Comparison of ENCODE assay signal across 15 mouse cellular contexts in genomic region chr19:24218291-24218690, GRCm38 (mm10). TPM values are rescaled to one million over a fixed set of nuclear protein-coding genes. Genes with fewer than 3 reads are reported as not detected.
DNase-seq lines count a peak whose midpoint lies in the region; ATAC-seq and TF ChIP-seq lines count a peak whose summit lies in the region.
"Had no signal": no experiment of that assay in that cellular context is flagged by ENCODE, and none has a peak within 500 bp of the region (broad histone marks: within the 10 kb centered on the region; RNA-seq: fewer than 3 reads in every experiment).

No protein-coding gene starts in this region.

- TF ChIP-seq POLR2A in small intestine, adult 2 months (IDR thresholded peaks at IDR 0.05; ENCODE audit: low read depth, low read length), result no peak

- H3K4me3 ChIP-seq in kidney, embryonic 15.5 days (replicated peaks), result no peak overlapping the region
- no peak overlapping the region for H3K4me3 ChIP-seq in midbrain, embryonic 11.5 days (ENCODE audit: low read depth, low read length)
- no peak overlapping the region for H3K4me3 ChIP-seq in midbrain, embryonic 10.5 days
- H3K4me3 ChIP-seq in ES-E14 (ENCODE audit: insufficient read depth in 1 of 2, low read depth in 1 of 2, low read length in 2 of 2, poor library complexity in 1 of 2, severe bottlenecking in 1 of 2), result peak overlapping the region in 1 of 2 experiments; percentile 19; a peak in 1 of 4 replicates
- no peak overlapping the region for H3K4me3 ChIP-seq in small intestine, adult 2 months (ENCODE audit: low read depth, low read length)
- H3K4me3 ChIP-seq: erythroblast, embryonic 14.5 days; heart, embryonic 15.5 days; hindbrain, embryonic 13.5 days; limb, embryonic 12.5 days had no signal

- no peaks in the 10 kb centered on the region for H3K9me3 ChIP-seq in kidney, embryonic 15.5 days (replicated peaks)
- H3K9me3 ChIP-seq in midbrain, embryonic 11.5 days (ENCODE audit: control insufficient read depth, low read length), result no peaks in the 10 kb centered on the region
- H3K9me3 ChIP-seq in midbrain, embryonic 10.5 days (replicated peaks), result no peaks in the 10 kb centered on the region
- H3K9me3 ChIP-seq in ES-E14 (ENCODE audit: control insufficient read depth, insufficient read depth, low read depth, low read length), result no peaks in the 10 kb centered on the region
- H3K9me3 ChIP-seq: heart, embryonic 15.5 days; hindbrain, embryonic 13.5 days; limb, embryonic 12.5 days had no signal

- H3K9ac ChIP-seq in kidney, embryonic 15.5 days, result no peak overlapping the region
- H3K9ac ChIP-seq in midbrain, embryonic 11.5 days (ENCODE audit: low read length), result no peak overlapping the region
- H3K9ac ChIP-seq in ES-E14 (ENCODE audit: insufficient read depth, low read depth, low read length, poor library complexity, severe bottlenecking), result no peak overlapping the region
- H3K9ac ChIP-seq: heart, embryonic 15.5 days; hindbrain, embryonic 13.5 days; limb, embryonic 12.5 days had no signal

- DNase-seq in kidney, postnatal 14 days, result no peak
- peak; percentile 59 for DNase-seq in midbrain, embryonic 11.5 days (ENCODE audit: low spot score, missing footprints)
- DNase-seq in midbrain, embryonic 10.5 days (ENCODE audit: low spot score), result no peak
- DNase-seq in ES-E14 (ENCODE audit: low read depth, low spot score), result no peak
- no peak for DNase-seq in layer of hippocampus, adult 18-20 months (ENCODE audit: low spot score in 2 of 2)
- no peak for DNase-seq in right cerebral cortex, postnatal 10 days (ENCODE audit: low spot score in 2 of 2)
- DNase-seq: cerebellum, adult 8-10 months; midbrain, embryonic 14.5 days; spleen, adult 18-20 months had no signal

- no peaks in the 10 kb centered on the region for H3K27me3 ChIP-seq in kidney, embryonic 15.5 days
- H3K27me3 ChIP-seq in midbrain, embryonic 11.5 days (ENCODE audit: control insufficient read depth, insufficient read depth, low read length), result peaks cover 3% of the 10 kb centered on the region; the same call in 1 of the 2 replicates
- H3K27me3 ChIP-seq in midbrain, embryonic 10.5 days (ENCODE audit: low read depth, poor library complexity, severe bottlenecking), result peaks cover 11% of the 10 kb centered on the region
- no peaks in the 10 kb centered on the region for H3K27me3 ChIP-seq in small intestine, adult 2 months (ENCODE audit: control insufficient read depth, insufficient read depth, low read length)
- H3K27me3 ChIP-seq: heart, embryonic 15.5 days had no signal

- H3K4me2 ChIP-seq in kidney, embryonic 15.5 days, result no peak overlapping the region
- H3K4me2 ChIP-seq in midbrain, embryonic 11.5 days, result no peak overlapping the region
- H3K4me2 ChIP-seq: heart, embryonic 15.5 days; hindbrain, embryonic 13.5 days; limb, embryonic 12.5 days had no signal

- H3K27ac ChIP-seq in kidney, embryonic 15.5 days, result peak overlapping the region; percentile 72
- no peak overlapping the region for H3K27ac ChIP-seq in midbrain, embryonic 11.5 days (ENCODE audit: low read depth, low read length)
- no peak overlapping the region for H3K27ac ChIP-seq in midbrain, embryonic 10.5 days (replicated peaks)
- H3K27ac ChIP-seq in ES-E14 (ENCODE audit: insufficient read depth, low read depth, low read length, poor library complexity, severe bottlenecking), result peak overlapping the region; percentile 37; the same call in 1 of the 2 replicates
- no peak overlapping the region for H3K27ac ChIP-seq in small intestine, adult 2 months (ENCODE audit: insufficient read depth, low read depth, low read length)
- H3K27ac ChIP-seq: heart, embryonic 15.5 days; hindbrain, embryonic 13.5 days; limb, embryonic 12.5 days had no signal

- peak; percentile 45; the same call in 1 of the 2 replicates for TF ChIP-seq CTCF in small intestine, adult 2 months (IDR thresholded peaks at IDR 0.05; ENCODE audit: extremely low read depth, insufficient read length, insufficient replicate concordance, low read depth, low read length)

- WGBS in kidney, embryonic 15.5 days, result 46% methylated on average over 2 of the region's 2 CpGs
- 42% methylated on average over 2 of the region's 2 CpGs for WGBS in midbrain, embryonic 11.5 days
- WGBS in midbrain, embryonic 10.5 days, result 56% methylated on average over 2 of the region's 2 CpGs
- 33% methylated on average over 2 of the region's 2 CpGs for WGBS in small intestine, adult 2 months

- no peak for ATAC-seq in kidney, embryonic 15.5 days (replicated peaks; ENCODE audit: low FRiP score)
- ATAC-seq in midbrain, embryonic 11.5 days (ENCODE audit: low FRiP score), result no peak

- H3K36me3 ChIP-seq in kidney, embryonic 15.5 days, result no peaks in the 10 kb centered on the region
- H3K36me3 ChIP-seq in midbrain, embryonic 11.5 days (ENCODE audit: control insufficient read depth, insufficient read depth, low read length), result no peaks in the 10 kb centered on the region
- H3K36me3 ChIP-seq in midbrain, embryonic 10.5 days, result no peaks in the 10 kb centered on the region
- H3K36me3 ChIP-seq in ES-E14 (ENCODE audit: control insufficient read depth, insufficient read depth, low read length, poor library complexity, severe bottlenecking), result peaks cover under 1% of the 10 kb centered on the region; the same call in 1 of the 2 replicates
- no peaks in the 10 kb centered on the region for H3K36me3 ChIP-seq in small intestine, adult 2 months (ENCODE audit: control insufficient read depth, insufficient read depth, low read length)
- H3K36me3 ChIP-seq: heart, embryonic 15.5 days; hindbrain, embryonic 13.5 days; limb, embryonic 12.5 days had no signal

- in situ Hi-C loops in ES-E14 (cut with MboI; ENCODE audit: low sequenced_read_pairs in 2 of 2, unreplicated experiment in 2 of 2), result no loop called here

- peaks cover 42% of the 10 kb centered on the region for H3K4me1 ChIP-seq in kidney, embryonic 15.5 days
- H3K4me1 ChIP-seq in midbrain, embryonic 11.5 days (ENCODE audit: control insufficient read depth, insufficient read depth, low read length), result no peaks in the 10 kb centered on the region
- H3K4me1 ChIP-seq in midbrain, embryonic 10.5 days, result peaks cover 35% of the 10 kb centered on the region
- H3K4me1 ChIP-seq in ES-E14 (ENCODE audit: control insufficient read depth in 2 of 2, insufficient read depth in 2 of 2, low read length in 2 of 2, poor library complexity in 1 of 2), result peaks cover 17 to 22% of the 10 kb centered on the region in 2 experiments
- H3K4me1 ChIP-seq in small intestine, adult 2 months (ENCODE audit: control insufficient read depth, insufficient read depth, insufficient read length, low read length), result peaks cover 20% of the 10 kb centered on the region
- H3K4me1 ChIP-seq: hindbrain, embryonic 13.5 days; limb, embryonic 12.5 days had no signal

TF ChIP-seq in ES-E14, 5 proteins besides CTCF, POLR2A, EP300 and RAD21:
- no peak for TF ChIP-seq ZC3H11A (IDR thresholded peaks at IDR 0.05; ENCODE audit: borderline replicate concordance, low read depth, low read length)
- TF ChIP-seq CHD2 (IDR thresholded peaks at IDR 0.05; ENCODE audit: low read depth, low read length), result no peak
- TF ChIP-seq ZNF384 (IDR thresholded peaks at IDR 0.05; ENCODE audit: low read depth, low read length), result 0 out of 2 replicates have a peak, but pooled peaks have one; percentile 20
- no peak for TF ChIP-seq MAFK (IDR thresholded peaks at IDR 0.05; ENCODE audit: insufficient read depth, low read depth, low read length)
- no peak for TF ChIP-seq HCFC1 (IDR thresholded peaks at IDR 0.05; ENCODE audit: borderline replicate concordance, insufficient read depth, low read length)

RNA-seq across cellular contexts. Expression of gene Tjp2, which starts 6.5 kb away (rescaled TPM):
- 31.3 and 31.4 TPM in 2 replicates for polyA plus RNA-seq in kidney, embryonic 15.5 days (2015; fragmentation: Nextera tagmentation; extraction: Ambion mirVana)
- 22.3 and 23.0 TPM in 2 replicates for polyA plus RNA-seq in midbrain, embryonic 11.5 days (2014; fragmentation: Nextera tagmentation; extraction: Ambion mirVana)
- polyA plus RNA-seq in midbrain, embryonic 10.5 days (2016; fragmentation: Nextera tagmentation; extraction: Ambion mirVana), result 27.2 and 30.8 TPM in 2 replicates
- total RNA-seq in ES-E14 (2012; rRNA removed), result 97.3 and 104 TPM in 2 replicates
- polyA plus RNA-seq in small intestine, adult 2 months (2012; rRNA removed), result 24.9 and 74.0 TPM in 2 replicates
- 10 to 100 TPM; 21.8 to 23.2 TPM for total RNA-seq in layer of hippocampus, adult 18-20 months (2021)

Comparison
In these comparisons a context has a peak if more than half of its experiments do, and no peak if none do; other contexts are left out.
1. H3K27ac ChIP-seq: peak in kidney, embryonic 15.5 days (single experiment) and ES-E14 (single experiment); none in midbrain, embryonic 11.5 days (single experiment), midbrain, embryonic 10.5 days (single experiment) and small intestine, adult 2 months (single experiment).